8 mouse cellular contexts compared by ENCODE assay signal in the genomic region with DNA sequence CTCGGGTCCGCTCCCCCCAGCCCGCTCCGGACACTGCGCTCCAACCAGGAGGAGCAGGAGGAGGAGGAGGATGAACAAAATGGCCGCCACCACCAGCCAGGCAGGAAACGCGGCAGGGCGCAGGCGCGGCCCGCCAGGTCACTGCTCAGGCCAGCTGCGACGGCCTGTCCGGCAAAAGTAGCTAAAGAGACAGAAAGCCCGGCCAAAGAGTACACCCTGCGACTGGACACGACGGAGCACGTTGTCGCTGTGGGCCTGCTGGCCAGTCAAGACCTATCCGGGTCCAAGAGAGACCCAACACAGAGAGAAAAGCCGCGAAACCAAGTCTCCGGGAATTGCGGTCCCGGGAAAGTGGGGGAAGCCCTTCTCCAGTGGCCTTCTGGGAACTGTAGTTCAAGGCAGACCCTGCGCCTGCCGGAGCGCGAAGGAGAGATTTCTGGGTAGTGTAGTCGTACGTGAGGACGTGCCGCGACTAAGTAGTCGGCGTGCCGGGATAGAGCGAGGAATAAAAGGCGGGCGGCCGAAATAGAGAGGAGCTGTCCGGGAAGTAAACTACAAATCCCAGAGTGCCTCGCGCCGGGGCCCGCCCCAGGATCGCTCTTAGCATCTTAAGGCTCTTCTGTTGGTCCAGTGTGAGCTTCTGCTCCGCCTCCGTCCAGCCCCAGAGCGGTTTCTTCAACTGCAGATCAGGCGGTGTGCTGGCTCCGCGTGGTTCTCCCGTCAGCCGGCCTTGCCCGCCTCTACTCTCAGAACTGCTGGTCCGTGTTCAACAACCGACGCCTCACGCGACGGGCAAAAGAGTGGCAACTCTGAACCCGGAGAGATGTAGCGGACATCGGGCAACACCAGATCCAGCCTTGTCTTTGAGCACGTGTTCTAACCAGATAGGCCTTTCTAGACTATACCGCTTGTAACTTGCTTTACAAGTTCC. TPM values are rescaled to one million over a fixed set of nuclear protein-coding genes. Genes with fewer than 3 reads are reported as not detected.
A peak's percentile ranks its signal among the peaks of the same experiment; 100 is the strongest.
DNase-seq lines count a peak whose midpoint lies in the region; ATAC-seq lines count a peak whose summit lies in the region.

A gene (minus strand): TSS at position 433 of the 931 bp plus-strand sequence.

- H3K9ac ChIP-seq in hindbrain, embryonic 11.5 days (ENCODE audit: low read depth, low read length): peak within 1 kb of the TSS; percentile 85

- no peaks in the 10 kb centered on the region for H3K9me3 ChIP-seq in hindbrain, embryonic 11.5 days (ENCODE audit: control insufficient read depth, low read length)

- peak within 1 kb of the TSS; percentile 88 for H3K4me3 ChIP-seq in hindbrain, embryonic 11.5 days (ENCODE audit: low read depth, low read length)

- peak; percentile 99 for ATAC-seq in hindbrain, embryonic 11.5 days (ENCODE audit: low FRiP score)

- no peaks in the 10 kb centered on the region for H3K36me3 ChIP-seq in hindbrain, embryonic 11.5 days (ENCODE audit: control insufficient read depth, insufficient read depth, low read length)

- peak within 1 kb of the TSS; percentile 91 for H3K27ac ChIP-seq in hindbrain, embryonic 11.5 days (ENCODE audit: low read depth, low read length)

- H3K4me2 ChIP-seq in hindbrain, embryonic 11.5 days (replicated peaks; ENCODE audit: low read depth, low read length): peak within 1 kb of the TSS; percentile 86

- H3K4me1 ChIP-seq in hindbrain, embryonic 11.5 days (replicated peaks; ENCODE audit: control insufficient read depth, insufficient read depth, low read length): no peaks in the 10 kb centered on the region

- H3K27me3 ChIP-seq in hindbrain, embryonic 11.5 days (ENCODE audit: control insufficient read depth, insufficient read depth, low read length): no peaks in the 10 kb centered on the region

- WGBS in hindbrain, embryonic 11.5 days: 1% methylated on average over 69 of the region's 69 CpGs

- DNase-seq in Muller cell, postnatal 12 days (ENCODE audit: inconsistent ontology term): peak; percentile 100
- peak; percentile 99 for DNase-seq in cerebellum, adult 9-11 months
- DNase-seq in frontal cortex, adult 2 months (ENCODE audit: extremely low spot score in 1 of 2, low spot score in 1 of 2): peak; percentile 99 to 100
- DNase-seq in hindbrain, embryonic 11.5 days (ENCODE audit: low spot score): peak; percentile 97
- peak; percentile 95 to 97 for DNase-seq in layer of hippocampus, postnatal 10 days (ENCODE audit: low spot score in 2 of 2)
- peak; percentile 99 for DNase-seq in lung, postnatal 10 days
- peak; percentile 97 for DNase-seq in ovary, postnatal 36 days (ENCODE audit: low spot score)
- peak; percentile 95 for DNase-seq in thymus, postnatal 25 days

RNA-seq across cellular contexts. Expression of the gene that starts here (rescaled TPM):
- polyA plus RNA-seq in frontal cortex, adult 2 months (2012; rRNA removed): 137 and 147 TPM in 2 replicates
- polyA plus RNA-seq in hindbrain, embryonic 11.5 days (2014; fragmentation: Nextera tagmentation; extraction: Ambion mirVana): 42.0 and 50.4 TPM in 2 replicates
- 100 to 1,000 TPM; 108 to 128 TPM for total RNA-seq in layer of hippocampus, postnatal 10 days (2021)

Comparison
In these comparisons a context has a peak if more than half of its experiments do, and no peak if none do; other contexts are left out.
1. Peak in every context shown above with its lines: DNase-seq, ATAC-seq, H3K4me3 ChIP-seq and H3K27ac ChIP-seq.